Mouse (Mus musculus) kidney, postnatal 25 days (tissue): ENCODE results near the gene C1qtnf1.

Experiments used
- DNase-seq, 2 experiments: peaks; one replicate each; pipeline ENCODE4 v3.0.0; 2021; ENCODE audit warnings: mixed read lengths in 2 of 2

The C1qtnf1 gene

DNA sequence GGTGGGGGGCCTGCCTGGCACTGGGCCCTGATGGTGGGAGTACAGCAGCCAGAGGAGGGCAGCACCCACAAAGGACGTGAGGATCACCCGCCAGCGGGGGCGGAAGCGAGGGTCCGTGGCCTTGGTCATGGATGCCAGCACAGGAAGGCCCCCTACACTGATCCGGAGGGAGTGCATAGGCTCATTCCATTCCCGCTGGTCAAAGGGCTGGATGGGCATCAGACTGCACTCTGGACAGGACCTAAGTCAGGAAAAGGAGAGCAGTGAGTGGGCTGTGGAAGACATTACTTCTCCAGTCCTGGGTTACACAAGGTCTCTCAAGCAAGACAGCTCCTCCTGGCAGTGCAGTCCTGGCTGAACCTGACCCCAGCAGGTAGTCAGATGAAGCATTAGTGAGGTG lies 16.7 kb upstream of the C1qtnf1 start:
- DNase-seq = peak; percentile 40 to 84

DNA sequence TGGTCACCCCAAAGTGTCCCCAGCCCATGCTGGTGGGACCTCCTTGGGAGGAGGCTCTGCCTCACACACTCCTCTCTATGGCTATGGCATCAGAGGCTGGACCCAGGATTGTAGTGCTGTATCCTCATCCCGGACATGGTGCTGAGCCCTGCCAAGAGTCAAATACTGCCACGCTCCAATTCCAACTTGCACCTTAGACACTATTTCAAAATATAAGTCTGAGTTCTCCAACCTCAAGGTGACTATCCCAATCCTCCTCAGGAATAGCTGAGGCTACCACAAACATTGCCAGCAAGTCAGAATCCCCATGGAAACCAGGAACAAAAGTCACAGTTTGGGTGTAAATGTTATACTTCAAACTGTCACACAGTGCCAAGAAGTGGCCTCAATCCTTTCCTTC lies 15.4 kb upstream of the C1qtnf1 start:
- DNase-seq = peak; percentile 49 to 77

DNA sequence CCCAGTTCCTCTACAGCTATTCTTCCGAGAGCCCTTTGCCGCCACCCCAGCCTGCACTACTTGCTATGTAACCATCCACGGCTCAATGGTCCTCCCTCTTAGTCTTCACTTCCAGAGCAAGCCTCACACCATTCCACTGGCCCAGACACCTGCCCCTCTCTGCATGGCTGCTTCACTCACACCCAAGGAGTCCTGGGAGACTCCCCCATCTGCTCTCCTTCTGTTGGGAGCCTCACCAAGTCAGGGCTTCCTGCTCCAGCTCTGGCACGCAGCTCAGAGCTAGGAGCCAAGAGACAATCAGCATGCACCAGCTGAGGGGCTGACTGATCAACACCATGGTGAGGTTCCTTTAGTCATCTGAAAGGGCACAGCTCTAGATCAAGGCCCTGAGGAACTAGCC lies 14.9 kb upstream of the C1qtnf1 start:
- peak; percentile 39 to 71 for DNase-seq

DNA sequence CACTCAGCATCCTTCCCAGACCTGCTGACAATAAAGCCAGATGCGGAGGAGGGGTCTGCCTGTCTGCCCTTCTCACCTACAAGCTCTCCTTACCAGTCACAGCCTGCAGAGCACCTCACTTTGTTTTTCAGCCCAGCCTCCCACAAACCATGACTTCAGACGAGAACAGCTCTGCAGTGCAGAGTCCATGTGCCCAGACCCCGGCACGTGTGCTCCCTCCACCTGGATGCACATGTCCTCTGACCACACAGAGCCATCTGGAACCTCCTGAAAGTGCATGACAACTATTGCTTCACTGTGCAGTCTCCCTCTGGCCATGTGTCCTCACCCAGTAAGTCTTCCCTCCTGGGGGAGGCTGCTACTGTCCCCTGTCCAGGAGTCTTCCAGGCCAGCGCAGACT lies 13.7 kb upstream of the C1qtnf1 start:
- DNase-seq = peak in 1 of 2 experiments; percentile 75

DNA sequence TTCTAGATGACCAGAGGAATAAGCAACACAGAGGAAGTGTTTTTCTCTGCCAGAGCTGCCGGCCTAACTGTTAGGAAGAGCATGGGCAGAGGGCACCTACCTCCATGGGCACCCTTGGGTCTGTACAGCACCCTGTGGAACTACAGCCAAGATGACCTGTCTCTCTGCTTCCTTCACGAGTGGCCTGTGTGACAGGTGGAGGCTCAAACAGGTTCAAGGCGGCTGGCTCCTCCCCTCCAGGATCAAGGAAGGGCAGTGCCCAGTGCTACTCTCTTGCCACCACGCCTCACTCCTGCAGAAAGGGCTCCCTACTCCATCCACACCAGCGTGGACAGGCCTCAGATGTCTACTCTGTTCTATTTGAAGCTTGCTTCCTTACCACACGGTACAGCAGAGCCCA lies 12.4 kb upstream of the C1qtnf1 start:
- DNase-seq = peak in 1 of 2 experiments; percentile 71

DNA sequence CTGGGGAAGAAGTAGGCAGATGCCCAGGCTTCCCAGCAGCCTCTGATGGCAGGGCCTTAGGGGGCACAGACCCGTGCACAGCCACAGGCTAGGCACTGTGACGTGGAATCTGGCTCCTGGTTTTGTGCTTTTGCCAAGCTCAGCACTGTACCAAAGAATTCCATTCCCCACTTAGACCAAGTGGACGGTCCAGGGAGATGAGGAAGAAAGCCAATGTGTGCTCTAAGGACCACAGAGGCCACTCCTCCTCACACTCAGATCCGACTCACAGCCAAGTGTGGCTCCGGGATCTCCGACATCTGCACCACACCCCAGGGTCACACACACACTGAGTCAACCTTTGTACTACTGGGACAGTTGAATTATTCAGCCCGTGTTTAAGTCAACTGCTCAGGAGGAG lies 12.0 kb upstream of the C1qtnf1 start:
- DNase-seq = peak in 1 of 2 experiments; percentile 69

DNA sequence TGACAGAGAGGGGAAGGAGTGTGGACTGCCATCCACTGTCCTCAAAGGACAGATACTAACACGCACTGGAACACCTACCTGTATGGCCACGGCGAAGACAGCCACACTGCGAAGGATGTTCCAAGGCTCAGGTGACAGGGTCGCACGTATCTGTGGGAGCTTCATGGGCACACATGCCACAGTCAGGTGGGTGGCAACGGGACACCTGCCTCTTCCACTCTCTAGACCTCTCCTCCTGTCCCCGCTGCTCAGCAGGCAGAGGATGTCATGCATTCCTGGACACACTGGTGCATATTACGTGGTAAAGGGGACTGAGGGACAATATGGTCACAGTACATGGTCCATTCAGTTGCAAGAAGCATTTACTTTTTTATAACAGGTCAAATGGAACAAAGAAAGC lies 10.5 kb upstream of the C1qtnf1 start:
- no peak for DNase-seq

DNA sequence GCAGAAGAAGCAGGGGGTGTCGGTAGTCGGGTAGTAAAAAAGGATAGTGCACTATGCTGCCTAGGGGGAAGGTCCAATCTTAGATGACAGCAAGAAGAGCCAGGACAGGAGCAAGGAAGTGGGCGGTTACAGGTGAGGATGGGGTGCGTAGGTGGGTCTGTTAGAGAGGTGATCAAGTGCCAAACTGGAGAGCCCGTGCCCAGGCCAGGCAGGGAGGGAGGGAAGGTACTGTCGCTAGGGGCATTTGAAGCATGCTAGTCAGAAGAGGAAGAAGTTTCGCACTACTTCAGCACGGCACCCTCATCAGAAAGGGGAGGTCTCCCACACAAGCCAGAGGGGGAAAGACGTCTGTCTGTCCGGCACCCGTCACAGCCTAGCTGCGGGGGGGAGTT lies 9.6 kb upstream of the C1qtnf1 start:
- no peak for DNase-seq

DNA sequence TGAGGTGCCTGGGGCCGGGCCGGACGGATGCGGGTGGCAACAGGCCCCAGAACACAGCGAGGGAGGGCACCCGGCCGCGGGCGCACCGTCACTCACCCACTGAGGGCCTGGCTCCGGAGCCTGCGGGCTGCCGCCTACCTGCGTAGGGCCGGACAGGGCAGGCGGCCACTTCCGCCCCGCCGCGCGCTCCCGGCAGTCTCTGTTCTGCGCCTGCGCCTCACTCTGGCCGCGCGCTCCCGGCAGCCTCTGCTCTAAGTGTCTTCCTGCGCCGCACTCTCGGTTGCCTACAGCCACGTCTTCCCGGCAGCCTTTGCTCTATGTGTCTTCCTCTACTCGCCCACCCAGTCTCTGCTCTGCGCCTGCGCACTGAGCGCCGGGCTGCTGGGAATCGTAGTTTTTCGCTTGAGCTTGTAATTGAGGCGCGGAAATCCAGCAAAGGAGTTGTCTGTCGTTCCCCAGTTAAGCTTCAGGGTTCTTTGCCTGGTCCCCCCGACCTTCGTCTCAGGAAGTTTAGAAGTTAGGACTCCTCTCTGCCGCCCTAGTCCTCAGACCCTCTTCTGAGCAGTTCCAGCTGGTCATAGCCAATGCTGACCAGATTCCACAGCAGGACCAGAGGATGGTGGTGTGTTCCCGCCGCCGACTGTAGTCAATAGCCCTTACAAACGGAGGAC lies 9.0 kb upstream of the C1qtnf1 start, which contains the start of gene Cant1:
Cant1 (minus strand) TSS at position 253 of the 671 bp plus-strand sequence.
- DNase-seq = peak; percentile 98 to 100

DNA sequence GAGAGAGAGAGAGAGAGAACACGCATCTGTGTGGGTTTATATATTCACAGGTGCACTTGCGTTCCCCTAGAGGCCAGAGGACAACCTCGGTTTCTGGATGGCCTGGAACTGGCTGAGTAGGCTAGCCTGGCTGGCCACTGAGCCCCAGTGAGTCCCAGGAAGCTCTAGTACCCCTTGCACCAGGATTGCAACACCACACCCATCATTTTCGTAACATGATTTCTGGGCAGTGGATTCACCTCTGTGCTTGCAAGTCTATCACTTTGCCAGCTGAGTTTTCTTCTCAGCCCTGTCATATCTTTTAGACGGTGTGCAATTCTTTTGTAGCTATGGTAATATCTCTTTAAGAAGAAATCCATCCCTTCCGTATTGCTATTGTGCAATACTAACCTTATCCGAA lies 7.7 kb upstream of the C1qtnf1 start:
- DNase-seq = no peak

DNA sequence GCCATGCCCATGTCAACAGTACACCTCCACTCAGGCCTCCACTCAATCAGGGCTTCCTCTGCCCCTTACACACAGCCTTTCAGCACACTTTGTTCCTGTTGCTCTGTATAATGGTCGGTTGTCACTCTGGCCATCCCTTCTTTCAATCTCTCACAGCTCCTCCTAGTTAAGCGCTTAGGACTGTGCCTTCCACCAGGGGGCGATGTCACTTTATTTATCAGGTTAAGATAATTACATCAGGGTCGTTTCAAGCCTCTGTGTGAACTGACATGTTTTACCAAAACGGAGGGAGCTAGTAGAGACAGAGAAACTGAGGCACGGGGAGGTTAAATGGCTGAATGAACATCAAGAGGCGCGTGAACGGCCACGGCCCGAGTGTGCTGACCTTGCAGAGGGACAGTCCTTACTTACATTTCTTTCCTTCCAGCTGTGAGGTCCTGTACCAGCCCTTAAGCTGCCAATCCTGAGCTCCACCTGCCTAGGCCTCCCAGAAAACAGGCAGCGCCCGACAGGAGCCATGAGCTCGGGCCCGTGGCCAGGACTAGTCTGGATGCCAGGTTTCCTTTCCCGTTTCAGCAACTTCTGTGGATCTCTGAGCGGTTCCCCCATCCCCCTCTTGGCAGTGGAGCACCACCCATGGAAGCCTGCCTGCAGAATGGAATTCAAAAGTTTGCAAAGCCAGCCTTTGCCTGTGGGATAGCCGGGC lies 4.6 kb upstream of the C1qtnf1 start:
- DNase-seq = peak; percentile 87 to 92

DNA sequence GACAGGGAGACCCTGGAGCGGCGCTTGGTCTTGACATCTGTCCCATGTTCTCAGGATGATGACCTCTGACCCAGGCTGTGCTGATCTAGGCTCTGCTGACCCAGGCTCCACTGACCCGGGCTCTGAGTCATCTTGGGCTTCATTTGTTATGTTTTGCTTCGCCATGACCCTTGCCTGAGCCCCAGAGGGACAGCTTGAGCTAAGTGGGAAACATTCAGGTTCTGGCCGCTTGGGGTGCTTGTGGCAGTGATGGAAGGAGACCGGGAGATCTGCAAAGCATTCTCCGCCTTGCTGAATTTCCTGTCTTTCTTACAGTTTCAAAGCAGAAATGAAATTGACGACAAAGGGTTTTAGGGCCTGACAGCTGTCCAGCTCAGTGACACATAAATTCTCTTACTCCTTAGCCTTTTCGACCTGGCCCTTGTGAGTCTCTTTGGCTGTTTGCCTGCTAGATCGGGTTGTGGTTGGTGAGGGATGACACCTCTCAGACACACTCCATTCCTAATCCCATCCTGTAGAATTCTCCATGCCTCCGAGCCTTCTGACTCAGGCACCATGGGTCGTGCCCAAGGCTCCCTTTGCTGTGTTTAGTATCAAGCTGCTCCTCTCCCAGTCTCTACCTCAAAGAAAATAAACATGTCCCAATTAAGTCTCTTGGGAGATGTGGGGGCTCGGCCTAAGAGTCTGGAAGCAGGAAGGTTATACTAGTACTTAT lies 3.2 kb upstream of the C1qtnf1 start:
- peak; percentile 48 to 68 for DNase-seq

DNA sequence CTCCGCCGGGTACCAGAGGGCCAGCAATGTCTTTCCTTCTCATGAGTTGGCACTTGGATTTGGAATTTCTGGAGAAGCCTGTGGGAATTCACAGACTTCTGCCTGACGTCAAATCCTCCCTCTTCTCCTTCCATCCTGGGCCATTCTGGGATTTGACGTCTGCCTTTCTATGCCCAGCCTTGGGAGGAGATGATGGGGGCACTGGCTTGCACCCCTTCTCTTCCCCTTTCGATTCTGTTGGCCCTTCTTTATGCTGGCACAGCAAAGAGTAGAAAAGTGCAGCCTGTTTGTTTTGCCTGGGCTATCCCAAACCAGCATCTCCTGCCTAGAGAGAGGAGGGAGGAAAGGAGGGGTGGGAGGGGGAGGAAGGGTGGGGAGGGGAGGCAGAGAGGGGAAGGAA lies 1.2 kb upstream of the C1qtnf1 start:
- no peak for DNase-seq

DNA sequence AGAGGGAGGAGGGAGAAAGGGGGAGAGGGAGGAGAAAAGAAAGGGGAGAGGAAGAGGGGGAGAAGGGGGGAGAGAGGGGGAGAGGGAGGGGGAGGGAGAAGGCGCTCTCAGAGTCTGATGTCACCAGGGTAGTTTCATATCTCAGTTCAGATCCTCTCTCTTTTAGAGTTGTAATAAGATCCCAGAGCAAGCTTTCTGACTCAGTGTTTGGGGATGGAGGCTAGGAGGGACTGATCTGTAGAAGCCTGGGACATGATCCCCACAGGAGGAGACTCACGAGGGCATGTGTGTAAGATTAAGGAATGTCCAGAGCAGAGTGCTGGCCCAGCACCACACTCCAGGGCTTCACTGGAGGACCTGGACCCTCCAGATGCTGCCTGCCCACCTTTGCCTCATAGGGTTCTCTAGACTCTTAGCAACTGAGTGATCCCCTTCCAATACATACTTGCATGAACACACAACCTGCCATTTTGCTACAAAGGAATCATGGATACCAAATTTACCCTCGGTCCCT lies 680 bp upstream of the C1qtnf1 start:
- no peak for DNase-seq

DNA sequence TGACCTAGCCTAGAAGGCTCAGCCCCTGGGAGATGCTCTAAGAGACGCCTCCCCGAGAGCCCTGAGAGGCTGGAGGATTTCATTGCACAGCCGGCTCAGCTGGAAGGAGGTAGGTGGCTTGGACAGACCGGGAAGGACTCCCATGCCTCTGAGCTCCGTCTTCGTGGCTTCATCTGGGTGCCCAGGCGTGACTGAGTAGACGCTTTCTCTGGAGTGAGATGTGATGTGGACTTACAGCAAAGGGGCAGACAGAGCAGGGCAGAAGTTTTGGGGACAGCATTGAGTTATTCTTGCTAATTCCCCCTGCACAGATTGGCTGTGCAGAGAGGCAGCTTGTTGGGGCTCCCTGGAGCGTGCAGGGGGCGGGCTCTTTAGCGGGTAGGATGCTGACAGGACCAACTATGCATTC lies 461 bp downstream of the C1qtnf1 start:
- no peak for DNase-seq

DNA sequence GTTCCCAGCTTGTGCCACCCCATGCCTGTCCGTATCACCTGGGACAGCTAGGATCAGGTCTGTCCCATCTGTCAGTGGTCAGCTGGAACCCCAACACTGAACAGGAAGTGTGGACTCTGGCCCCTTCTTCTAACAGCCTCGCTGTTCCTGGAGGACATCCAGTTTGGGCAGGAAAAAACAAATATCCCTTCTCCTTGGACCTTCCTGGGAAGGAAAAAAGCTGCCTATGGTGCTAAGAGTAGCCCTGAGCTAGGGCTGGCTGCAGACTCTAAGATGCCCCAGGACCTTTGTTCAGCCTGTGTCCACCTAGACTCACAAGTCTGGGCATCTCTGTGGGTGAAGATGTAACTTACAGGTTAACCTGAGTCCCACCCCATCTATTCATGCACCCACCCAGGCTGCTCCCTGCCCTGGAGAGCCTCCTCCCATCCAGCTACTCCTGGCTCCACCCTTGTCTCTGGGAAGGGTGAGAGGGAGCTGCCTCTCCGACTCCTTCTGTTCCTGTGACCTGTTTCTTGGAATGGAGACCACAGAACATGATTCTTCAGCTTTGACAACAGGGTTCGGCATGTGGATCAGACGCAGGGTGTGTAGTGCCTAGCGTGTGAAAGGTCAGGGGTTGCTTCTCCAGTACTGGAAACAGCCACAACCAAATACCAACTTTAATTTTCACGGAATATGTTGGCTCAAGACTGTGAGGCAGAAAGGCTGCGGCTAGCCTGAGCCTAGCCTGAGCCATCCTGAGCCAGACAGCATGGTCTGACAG lies 1.1 kb downstream of the C1qtnf1 start:
- peak; percentile 52 to 68 for DNase-seq

DNA sequence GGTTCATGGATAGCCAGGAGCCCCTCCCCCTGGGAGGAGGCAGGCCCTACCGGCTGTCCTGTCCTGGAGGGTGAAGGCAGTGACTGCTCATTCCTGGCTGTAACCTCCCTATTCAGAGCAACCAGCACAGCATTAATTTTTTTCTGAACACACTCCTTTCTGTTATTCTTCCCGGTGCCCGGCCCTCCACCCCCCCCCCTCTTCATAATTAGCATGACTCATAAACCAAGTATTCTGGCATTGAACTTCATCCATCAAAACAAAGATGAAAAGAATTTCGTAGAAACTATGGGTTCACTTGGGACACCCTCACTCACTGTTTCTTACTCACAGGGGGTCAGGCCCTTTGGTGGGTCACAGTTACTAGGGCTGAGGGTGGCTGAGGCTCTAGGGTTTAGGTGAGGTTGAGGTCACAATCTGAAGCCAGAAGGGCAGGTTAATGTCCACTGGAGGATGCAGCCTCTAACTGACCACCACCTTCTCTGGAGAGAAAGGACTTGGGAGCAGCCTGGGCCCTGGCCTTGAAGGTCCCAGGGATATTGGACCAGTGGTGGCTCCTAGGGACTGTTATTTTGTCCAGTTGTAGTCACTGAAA lies 2.4 kb downstream of the C1qtnf1 start:
- no peak for DNase-seq

DNA sequence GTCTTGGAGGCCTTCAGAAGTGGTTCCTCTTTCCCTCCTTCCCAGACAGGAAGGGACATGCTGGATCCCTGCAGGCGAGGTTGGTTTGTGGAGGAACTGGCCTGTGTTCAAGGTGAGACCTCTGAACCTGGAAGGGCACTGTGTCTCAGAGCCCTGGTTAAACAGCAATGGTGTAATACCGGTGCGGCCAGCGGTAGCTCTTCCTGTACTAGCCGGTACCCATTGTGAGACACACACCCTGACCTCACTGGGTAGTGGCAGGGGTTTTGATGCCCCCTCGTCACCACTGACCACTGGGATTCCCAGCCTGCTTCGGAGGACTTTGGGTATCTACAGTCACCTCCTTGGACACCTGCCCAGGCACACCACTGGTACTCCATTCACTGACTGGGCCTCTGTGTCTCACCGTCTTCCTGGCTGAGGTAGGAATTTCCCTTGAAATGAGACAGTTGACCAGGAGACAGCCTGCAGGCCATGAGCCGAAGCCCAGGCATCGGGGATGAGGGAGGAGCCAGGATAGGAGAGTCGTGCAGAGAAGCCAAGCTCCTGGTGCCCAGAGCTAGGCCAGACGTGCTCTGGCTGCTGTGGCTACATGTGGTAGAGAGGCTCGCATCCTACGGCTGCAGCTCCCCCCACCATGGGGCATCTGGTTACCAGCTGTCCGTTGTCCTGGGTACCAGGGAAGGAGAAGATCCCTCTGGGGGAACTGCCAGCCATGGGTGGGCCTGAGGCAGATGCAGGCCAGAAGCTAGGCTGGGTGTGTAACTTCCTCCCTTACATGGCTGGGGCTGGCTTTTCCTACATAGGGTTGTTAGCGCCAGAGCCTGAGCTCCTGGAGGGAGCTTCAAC lies 3.3 kb downstream of the C1qtnf1 start:
- no peak for DNase-seq

DNA sequence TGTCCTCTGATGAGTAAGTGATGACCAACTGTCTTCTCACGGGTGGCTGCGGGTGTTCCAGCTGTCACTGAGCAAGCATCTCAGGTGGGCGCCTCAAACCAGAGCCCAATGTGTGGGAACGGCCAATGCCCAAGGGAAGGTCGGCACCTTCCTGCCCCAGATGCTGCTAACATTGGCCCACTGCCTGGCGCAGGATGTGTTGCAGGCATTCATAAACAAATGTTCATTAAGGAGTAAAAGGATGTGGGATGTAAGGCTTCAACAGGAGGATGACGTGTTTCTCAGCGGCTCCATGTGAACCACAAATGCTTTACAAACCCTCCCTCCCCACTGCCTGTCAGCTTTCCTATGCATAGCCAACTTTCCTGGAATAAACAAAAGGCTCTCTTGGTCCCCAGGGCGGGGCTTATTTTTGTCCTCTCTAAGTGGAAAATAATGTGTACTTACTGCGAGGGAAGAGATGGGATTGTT lies 5.4 kb downstream of the C1qtnf1 start:
- no peak for DNase-seq

DNA sequence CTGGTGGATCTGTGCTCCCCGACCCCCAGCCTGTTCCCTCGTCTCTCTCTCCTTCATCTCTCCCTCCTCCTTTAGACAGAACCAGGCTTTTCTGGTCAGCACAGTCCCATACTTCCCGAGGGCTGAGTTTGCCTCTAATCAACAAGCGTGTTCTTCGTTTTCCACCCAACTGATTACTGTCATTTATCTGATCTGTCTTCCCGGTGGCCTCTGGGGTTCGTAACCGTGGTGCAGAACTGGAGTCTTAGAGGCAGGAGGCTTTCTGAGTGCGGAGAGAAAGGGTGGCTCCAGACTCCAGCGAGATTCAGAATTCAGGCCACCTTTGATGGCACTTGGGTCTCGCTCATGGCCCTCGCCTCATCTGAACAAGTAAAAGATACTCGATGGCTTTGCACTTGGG lies 6.1 kb downstream of the C1qtnf1 start:
- no peak for DNase-seq

DNA sequence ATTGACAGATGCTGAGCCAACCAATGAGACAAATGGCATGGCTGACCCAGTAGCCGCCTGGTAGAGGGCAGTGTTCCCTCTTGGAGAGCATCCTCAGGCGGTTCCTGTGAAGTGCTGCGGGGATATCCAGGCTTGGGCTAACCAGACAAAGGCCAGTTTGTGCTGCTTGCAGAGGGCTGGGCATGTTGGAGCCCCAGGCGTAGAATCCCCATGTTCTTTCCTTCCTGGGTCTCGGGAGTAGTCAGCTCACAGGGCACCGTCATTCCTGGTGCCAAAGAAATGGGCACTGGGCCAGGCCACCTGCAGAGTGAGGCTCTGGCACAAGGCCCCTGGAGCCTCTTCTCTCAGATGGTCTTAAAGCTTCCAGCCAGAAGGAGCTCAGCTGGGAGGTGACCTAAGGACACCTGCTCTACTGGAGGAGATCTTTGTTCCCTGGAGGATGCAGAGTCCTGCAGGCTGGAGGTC lies 8.5 kb downstream of the C1qtnf1 start:
- peak; percentile 83 to 87 for DNase-seq
